Mouse (Mus musculus) hindbrain, embryonic 12.5 days (tissue): ENCODE data around the gene Atp6v1d. TPM values are rescaled to one million over a fixed set of nuclear protein-coding genes. Genes with fewer than 3 reads are reported as not detected.

ENCODE experiments used
- ATAC-seq: fragments of 200-750 bp; cut with Nextera tagmentation; 2 replicates; pipeline ENCODE4 v1.8.0; 2017; ENCODE audit warnings: moderate TSS enrichment; ENCODE audit not compliant: low FRiP score
- H3K27ac ChIP-seq: fragments of 300-500 bp; sonication (generic); 2 replicates; pipeline ENCODE4 v1.5.1; 2016; ENCODE audit warnings: mild to moderate bottlenecking
- H3K27me3 ChIP-seq: fragments of 300-500 bp; sonication (generic); 2 replicates; pipeline ENCODE4 v1.6.1; 2016; ENCODE audit warnings: mild to moderate bottlenecking
- H3K36me3 ChIP-seq: fragments of 300-500 bp; sonication (generic); 2 replicates; pipeline ENCODE4 v1.6.1; 2016; ENCODE audit warnings: mild to moderate bottlenecking
- H3K4me1 ChIP-seq: fragments of 300-500 bp; sonication (generic); 2 replicates; pipeline ENCODE4 v1.6.1; 2016
- H3K4me2 ChIP-seq: fragments of 300-500 bp; sonication (generic); replicated peaks from 2 replicates; pipeline ENCODE4 v1.6.1; 2016; ENCODE audit warnings: mild to moderate bottlenecking
- H3K4me3 ChIP-seq: fragments of 300-500 bp; sonication (generic); 2 replicates; pipeline ENCODE4 v1.5.1; 2016; ENCODE audit warnings: mild to moderate bottlenecking
- H3K9ac ChIP-seq: fragments of 300-500 bp; sonication (generic); 2 replicates; pipeline ENCODE4 v1.6.1; 2016; ENCODE audit warnings: mild to moderate bottlenecking, moderate library complexity
- H3K9me3 ChIP-seq: fragments of 300-500 bp; sonication (generic); replicated peaks from 2 replicates; pipeline ENCODE4 v1.6.1; 2016; ENCODE audit warnings: mild to moderate bottlenecking
- WGBS: fragments of 180-500 bp; shearing (Covaris S2); methylation state at CpG from one replicate; pipeline ENCODE4 v1.1.7; 2016; 5-methylcytosine and 5-hydroxymethylcytosine counted together
- polyA plus RNA-seq: library from polyadenylated mRNA; unstranded; fragments of >200 nt; fragmentation: Nextera tagmentation; extraction: Ambion mirVana; gene quantifications from 2 replicates; pipeline ENCODE4 v1.2.1, GENCODE M21; 2016

The Atp6v1d gene
- polyA plus RNA-seq: 95.4 and 98.4 TPM in 2 replicates

DNA sequence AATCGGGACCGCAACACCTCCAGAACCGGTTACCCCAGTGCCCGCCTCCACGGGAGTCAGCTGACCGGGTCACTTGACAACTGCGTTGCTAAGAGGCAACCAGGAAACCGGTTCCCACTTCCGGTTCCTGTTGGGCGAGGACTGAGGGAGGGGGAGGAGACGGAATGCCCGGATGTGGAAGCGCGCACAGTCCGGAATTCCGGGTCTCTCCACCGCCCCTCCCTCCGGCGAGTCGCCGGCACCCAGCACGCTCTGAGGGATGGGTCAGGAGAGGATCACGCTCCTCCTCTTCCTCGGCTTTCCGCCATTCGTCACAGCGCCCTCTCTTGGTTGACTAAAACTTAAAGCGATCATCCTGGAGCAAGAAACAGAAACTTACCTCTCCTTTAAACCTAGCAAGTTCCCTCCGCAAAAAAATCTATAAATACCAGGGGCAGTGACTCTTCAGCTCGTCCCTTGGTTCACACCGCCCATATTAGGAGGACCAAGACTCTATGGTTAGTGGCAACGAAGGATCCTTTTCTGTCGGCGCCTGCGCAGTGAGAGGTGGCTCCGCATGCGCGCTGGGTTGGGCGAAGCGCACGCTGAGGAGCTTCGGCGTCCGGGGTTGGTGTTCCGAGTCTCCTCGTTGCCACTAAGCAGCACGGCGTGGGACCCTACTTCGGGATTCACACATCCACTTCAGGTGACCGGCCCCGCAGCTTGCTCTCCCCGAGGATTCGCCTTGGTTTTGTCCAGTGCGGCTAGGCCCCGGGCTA, at the start of gene Atp6v1d, which contains the start of gene Eif2s1:
Gene Atp6v1d, minus strand, starts transcription at position 143 of the 758 bp plus-strand sequence.
Gene Eif2s1, plus strand, starts transcription at position 324 of the 758 bp plus-strand sequence.
- Histone ChIP-seq H3K9ac (peak within 1 kb of the TSS; percentile 86), H3K9me3 (no peaks in the 10 kb centered on the region), H3K4me1 (peaks cover 22% of the 10 kb centered on the region), H3K36me3 (peaks cover 3% of the 10 kb centered on the region; the same call in 1 of the 2 replicates), H3K27me3 (no peaks in the 10 kb centered on the region), H3K4me2 (peak within 1 kb of the TSS; percentile 82), H3K27ac (peak within 1 kb of the TSS; percentile 84), H3K4me3 (peak within 1 kb of the TSS; percentile 86)
- ATAC-seq: peak; percentile 100
- under 1% methylated on average over 55 of the region's 55 CpGs for WGBS

- ATAC-seq: no peak
- 10% methylated on average over 16 of the region's 16 CpGs for WGBS
- Histone ChIP-seq H3K9me3 (no peaks in the 10 kb centered on the region), H3K27me3 (peaks cover 83% of the 10 kb centered on the region), H3K36me3 (no peaks in the 10 kb centered on the region), H3K9ac (no peak overlapping the region), H3K4me2 (peak overlapping the region; percentile 56), H3K4me3 (peak overlapping the region; percentile 30; the same call in 1 of the 2 replicates), H3K27ac (no peak overlapping the region), H3K4me1 (peaks cover 14% of the 10 kb centered on the region)
Observed at GRCm38 (mm10) chr12:78910684-78911461, 49.4 kb upstream of the Atp6v1d start.

DNA sequence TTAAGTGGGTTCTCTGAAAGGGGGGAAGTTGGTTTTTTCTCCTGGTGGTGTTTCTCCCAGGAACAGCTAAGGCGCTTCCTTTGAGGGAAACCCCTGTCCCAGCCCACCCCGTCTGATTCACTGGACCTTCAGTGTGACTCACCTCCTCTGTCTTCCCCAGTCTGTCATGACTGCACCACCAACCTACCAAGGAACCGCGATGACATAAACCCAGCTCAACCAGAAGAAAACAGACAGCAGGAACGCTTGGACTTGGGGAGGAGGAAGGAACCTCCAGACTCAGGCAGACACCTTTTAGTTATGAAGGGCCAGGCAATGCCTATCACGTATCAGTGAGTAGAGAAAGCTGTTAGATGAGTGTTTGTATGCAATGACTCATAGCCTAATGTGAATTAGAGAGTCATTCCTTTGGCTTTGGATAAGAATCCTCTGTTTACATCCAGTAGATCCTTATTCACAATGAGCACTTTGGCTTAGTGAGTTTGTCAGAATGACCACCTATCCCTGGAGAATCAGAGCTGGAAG, 46.7 kb upstream of the Atp6v1d start:
- H3K9ac ChIP-seq: no peak overlapping the region
- no peaks in the 10 kb centered on the region for H3K36me3 ChIP-seq
- H3K4me1 ChIP-seq: peaks cover 14% of the 10 kb centered on the region
- H3K4me3 ChIP-seq: no peak overlapping the region
- H3K4me2 ChIP-seq: no peak overlapping the region
- 77% methylated on average over 6 of the region's 6 CpGs for WGBS
- no peak overlapping the region for H3K27ac ChIP-seq
- H3K9me3 ChIP-seq: no peaks in the 10 kb centered on the region
- peaks cover 81% of the 10 kb centered on the region for H3K27me3 ChIP-seq
- no peak for ATAC-seq

DNA sequence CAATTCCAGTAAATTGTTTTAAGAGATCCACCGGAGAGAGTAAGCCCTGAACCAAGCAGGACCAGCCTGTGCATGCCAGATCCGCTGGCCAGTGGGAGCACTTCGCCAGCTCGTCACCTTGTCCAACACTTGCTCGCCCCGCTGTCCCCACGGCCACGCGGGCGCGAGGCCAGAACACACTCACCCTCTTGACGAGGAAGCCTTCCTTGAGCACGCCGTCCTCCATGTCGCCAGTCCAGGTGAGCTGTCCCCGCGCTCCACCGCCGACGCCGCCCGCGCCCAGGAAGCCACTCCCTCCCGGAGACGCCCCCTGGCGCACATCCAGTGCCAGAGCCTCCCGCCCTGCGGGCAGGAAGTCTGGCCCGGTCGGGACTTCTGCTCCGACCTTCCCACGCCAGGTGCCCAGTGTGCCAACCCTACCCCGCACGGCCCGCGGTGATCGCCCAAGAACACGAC, 45.3 kb upstream of the Atp6v1d start, which contains the start of gene Plek2:
Gene Plek2, minus strand, starts transcription at position 258 of the 456 bp plus-strand sequence.
- Histone ChIP-seq H3K36me3 (no peaks in the 10 kb centered on the region), H3K27me3 (peaks cover 68% of the 10 kb centered on the region), H3K27ac (no peak within 1 kb of the TSS), H3K4me3 (peak within 1 kb of the TSS; percentile 41), H3K4me1 (peaks cover 9% of the 10 kb centered on the region), H3K9ac (peak within 1 kb of the TSS; percentile 63), H3K4me2 (peak within 1 kb of the TSS; percentile 87), H3K9me3 (no peaks in the 10 kb centered on the region)
- ATAC-seq: peak; percentile 53; the same call in 1 of the 2 replicates
- 2% methylated on average over 38 of the region's 38 CpGs for WGBS

DNA sequence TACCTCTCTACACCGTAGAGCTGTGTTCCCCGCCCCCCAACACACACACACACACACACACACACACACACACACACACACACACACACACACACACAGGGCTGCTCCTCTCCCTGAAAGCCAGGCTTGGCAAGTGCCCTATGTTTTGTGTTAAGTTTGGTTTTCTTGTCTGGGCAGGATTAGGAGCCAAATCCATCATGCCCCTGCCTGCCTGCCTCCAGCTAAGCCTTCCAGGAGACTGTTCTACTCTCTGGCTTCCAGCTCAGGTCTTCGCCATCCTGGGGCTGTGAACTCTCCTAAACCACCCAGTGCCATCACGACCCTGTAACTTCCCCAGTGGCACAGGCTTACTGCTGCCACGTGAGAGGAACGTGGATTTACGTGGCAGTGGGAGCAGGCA, 43.1 kb upstream of the Atp6v1d start:
- Histone ChIP-seq H3K4me2 (no peak overlapping the region), H3K4me3 (no peak overlapping the region), H3K4me1 (peaks cover 3% of the 10 kb centered on the region; the same call in 1 of the 2 replicates), H3K36me3 (no peaks in the 10 kb centered on the region), H3K27ac (no peak overlapping the region), H3K9me3 (no peaks in the 10 kb centered on the region), H3K27me3 (peaks cover 46% of the 10 kb centered on the region), H3K9ac (no peak overlapping the region)
- no peak for ATAC-seq
- 84% methylated on average over 5 of the region's 7 CpGs for WGBS

GRCm38 (mm10) chr12:78903313-78903712, 41.9 kb upstream of the Atp6v1d start:
- peaks cover 3% of the 10 kb centered on the region; the same call in 1 of the 2 replicates for H3K4me1 ChIP-seq
- 86% methylated on average over 4 of the region's 4 CpGs for WGBS

GRCm38 (mm10) chr12:78901467-78901866, 40.0 kb upstream of the Atp6v1d start:
- Histone ChIP-seq H3K27ac (no peak overlapping the region), H3K9ac (no peak overlapping the region), H3K4me3 (no peak overlapping the region), H3K9me3 (no peaks in the 10 kb centered on the region), H3K36me3 (no peaks in the 10 kb centered on the region), H3K4me1 (no peaks in the 10 kb centered on the region; the same call in 1 of the 2 replicates), H3K4me2 (no peak overlapping the region), H3K27me3 (peaks cover 18% of the 10 kb centered on the region)
- 84% methylated on average over 5 of the region's 5 CpGs for WGBS
- no peak for ATAC-seq

More at GRCm38 (mm10) chr12:78903313-78903712, 41.9 kb upstream of the Atp6v1d start:
- Histone ChIP-seq H3K4me3 (no peak overlapping the region), H3K27me3 (peaks cover 36% of the 10 kb centered on the region), H3K27ac (no peak overlapping the region), H3K9me3 (no peaks in the 10 kb centered on the region), H3K9ac (no peak overlapping the region), H3K4me2 (no peak overlapping the region), H3K36me3 (no peaks in the 10 kb centered on the region)
- no peak for ATAC-seq

- Histone ChIP-seq H3K4me2 (no peak overlapping the region), H3K9me3 (no peaks in the 10 kb centered on the region), H3K4me3 (no peak overlapping the region), H3K9ac (no peak overlapping the region), H3K27me3 (no peaks in the 10 kb centered on the region), H3K4me1 (no peaks in the 10 kb centered on the region), H3K36me3 (no peaks in the 10 kb centered on the region), H3K27ac (no peak overlapping the region)
- WGBS: 92% methylated on average over 1 of the region's 1 CpGs
- ATAC-seq: no peak
Observed at GRCm38 (mm10) chr12:78897861-78898260, 36.4 kb upstream of the Atp6v1d start.

DNA sequence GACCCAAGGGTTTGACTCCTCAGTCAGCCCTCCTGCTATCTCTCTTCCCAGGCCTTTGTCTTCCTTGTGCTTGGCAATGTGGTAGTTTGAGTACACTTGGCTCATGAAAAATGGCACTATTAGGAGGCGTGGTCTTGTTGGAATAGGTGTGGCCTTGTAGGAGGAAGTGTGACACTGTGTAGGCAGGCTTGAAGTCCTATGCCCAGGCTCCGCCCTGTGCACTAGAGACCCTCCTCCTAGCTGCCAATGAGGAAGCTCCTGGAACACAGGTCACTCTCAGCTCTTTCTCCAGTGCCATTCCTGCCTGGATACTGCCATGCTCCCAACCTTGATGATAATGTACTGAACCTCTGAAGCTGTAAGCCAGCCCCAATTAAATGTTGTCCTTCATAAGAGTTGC, 29.7 kb upstream of the Atp6v1d start:
- H3K27ac ChIP-seq: no peak overlapping the region
- H3K27me3 ChIP-seq: no peaks in the 10 kb centered on the region
- no peak for ATAC-seq
- WGBS: 91% methylated on average over 2 of the region's 2 CpGs
- H3K9ac ChIP-seq: no peak overlapping the region
- peaks cover 7% of the 10 kb centered on the region; the same call in 1 of the 2 replicates for H3K36me3 ChIP-seq
- H3K4me1 ChIP-seq: no peaks in the 10 kb centered on the region
- H3K4me3 ChIP-seq: no peak overlapping the region
- H3K4me2 ChIP-seq: no peak overlapping the region
- H3K9me3 ChIP-seq: no peaks in the 10 kb centered on the region; the same call in 1 of the 2 replicates

GRCm38 (mm10) chr12:78890062-78890461, 28.6 kb upstream of the Atp6v1d start:
- no peaks in the 10 kb centered on the region; the same call in 1 of the 2 replicates for H3K9me3 ChIP-seq
- H3K36me3 ChIP-seq: peaks cover 15% of the 10 kb centered on the region; the same call in 1 of the 2 replicates
- no peak overlapping the region for H3K27ac ChIP-seq
- no peak overlapping the region for H3K4me3 ChIP-seq
- WGBS: 71% methylated on average over 1 of the region's 1 CpGs
- H3K9ac ChIP-seq: no peak overlapping the region
- no peak for ATAC-seq
- no peak overlapping the region for H3K4me2 ChIP-seq
- H3K4me1 ChIP-seq: no peaks in the 10 kb centered on the region
- H3K27me3 ChIP-seq: no peaks in the 10 kb centered on the region

- peaks cover 50% of the 10 kb centered on the region for H3K36me3 ChIP-seq
- WGBS: 100% methylated on average over 3 of the region's 3 CpGs
- no peak overlapping the region for H3K4me3 ChIP-seq
- H3K9ac ChIP-seq: no peak overlapping the region
- H3K27ac ChIP-seq: no peak overlapping the region
- no peak for ATAC-seq
- H3K9me3 ChIP-seq: no peaks in the 10 kb centered on the region
- H3K4me1 ChIP-seq: no peaks in the 10 kb centered on the region
- H3K27me3 ChIP-seq: no peaks in the 10 kb centered on the region
- no peak overlapping the region for H3K4me2 ChIP-seq
Observed at GRCm38 (mm10) chr12:78874581-78874980, 13.1 kb upstream of the Atp6v1d start.

GRCm38 (mm10) chr12:78868115-78868514, 6.7 kb upstream of the Atp6v1d start:
- peaks cover 27% of the 10 kb centered on the region for H3K36me3 ChIP-seq
- WGBS: 92% methylated on average over 1 of the region's 1 CpGs
- no peak for ATAC-seq

More at GRCm38 (mm10) chr12:78868115-78868514, 6.7 kb upstream of the Atp6v1d start:
- H3K9ac ChIP-seq: no peak overlapping the region
- no peak overlapping the region for H3K4me2 ChIP-seq
- H3K27me3 ChIP-seq: no peaks in the 10 kb centered on the region
- no peak overlapping the region for H3K4me3 ChIP-seq
- no peaks in the 10 kb centered on the region for H3K9me3 ChIP-seq
- H3K4me1 ChIP-seq: peaks cover 2% of the 10 kb centered on the region
- no peak overlapping the region for H3K27ac ChIP-seq
